Mouse (Mus musculus): ENCODE measurements at regions not wholly inside any gene's neighbourhood (a gene's known extent, or its start where the extent isn't known, plus 50 kb on each side); places are given as distances from the start of the nearest gene placed in this dataset.

DNA sequence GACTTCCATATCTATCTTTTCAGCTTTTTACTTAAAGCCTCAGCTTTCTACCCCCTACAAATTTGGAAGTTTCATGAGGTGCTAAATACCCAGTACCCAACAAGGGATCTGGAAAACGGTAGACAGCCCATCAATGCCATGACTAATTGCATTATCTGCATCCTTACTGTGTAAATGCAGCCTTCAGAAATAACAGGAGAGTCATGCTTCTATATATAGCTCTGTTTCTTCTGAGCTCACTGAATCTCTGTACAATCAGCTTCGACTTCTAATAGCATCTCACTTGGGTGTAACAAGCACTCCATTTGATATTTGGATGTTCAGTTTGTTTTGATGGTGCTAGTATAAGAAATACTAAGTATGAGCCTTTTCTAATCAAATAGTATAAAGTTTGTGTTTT, 120.7 kb downstream of the Tmsb4x start:
- Histone ChIP-seq H3K27ac (ENCODE audit: control insufficient read depth, insufficient read depth, low read depth, low read length, poor library complexity) (no peak overlapping the region), H3K4me1 (ENCODE audit: control insufficient read depth, insufficient read depth, low read length) (no peaks in the 10 kb centered on the region; the same call in 1 of the 2 replicates), H3K4me3 (replicated peaks; ENCODE audit: control insufficient read depth, low read depth, low read length) (no peak overlapping the region)
- TF ChIP-seq POLR2A (IDR thresholded peaks at IDR 0.05; ENCODE audit: borderline replicate concordance, control insufficient read depth, low read depth, low read length), result no peak
- TF ChIP-seq CTCF (IDR thresholded peaks at IDR 0.05; ENCODE audit: control insufficient read depth, insufficient read depth, low read length), result no peak
- WGBS, result 15% methylated on average over 2 of the region's 2 CpGs

DNA sequence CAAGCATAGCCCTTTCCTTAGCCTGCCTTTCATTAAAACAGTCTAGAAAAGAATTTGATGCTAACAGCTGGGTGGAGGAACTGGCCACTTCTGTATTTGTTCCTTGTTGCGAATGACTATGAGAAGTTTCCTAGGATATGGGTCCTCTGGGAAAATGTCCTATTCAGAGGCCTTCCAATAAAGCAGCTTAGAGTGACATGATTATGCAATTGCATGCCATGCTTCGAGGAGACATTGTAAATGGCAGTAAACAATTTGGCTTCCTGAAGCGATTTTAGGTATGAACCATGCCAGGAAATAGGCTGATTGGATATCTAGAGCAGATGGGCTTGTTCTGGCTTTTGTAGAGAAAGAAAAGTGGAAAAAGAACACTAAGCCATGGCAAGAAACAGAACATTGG, 128.3 kb downstream of the Tmsb4x start:
- no peak for TF ChIP-seq CTCF (IDR thresholded peaks at IDR 0.05; ENCODE audit: control insufficient read depth, insufficient read depth, low read length)
- TF ChIP-seq POLR2A (IDR thresholded peaks at IDR 0.05; ENCODE audit: borderline replicate concordance, control insufficient read depth, low read depth, low read length), result no peak
- 62% methylated on average over 3 of the region's 3 CpGs for WGBS
- Histone ChIP-seq H3K4me3 (replicated peaks; ENCODE audit: control insufficient read depth, low read depth, low read length) (no peak overlapping the region), H3K4me1 (ENCODE audit: control insufficient read depth, insufficient read depth, low read length) (no peaks in the 10 kb centered on the region), H3K27ac (ENCODE audit: control insufficient read depth, insufficient read depth, low read depth, low read length, poor library complexity) (no peak overlapping the region)

GRCm38 (mm10) chrX:167069075-167069474, 140.0 kb downstream of the Tmsb4x start:
- H3K4me3 ChIP-seq (replicated peaks; ENCODE audit: control insufficient read depth, low read depth, low read length), result no peak overlapping the region
- 67% methylated on average over 2 of the region's 2 CpGs for WGBS
- H3K4me1 ChIP-seq (ENCODE audit: control insufficient read depth, insufficient read depth, low read length), result no peaks in the 10 kb centered on the region; the same call in 1 of the 2 replicates
- no peak for TF ChIP-seq POLR2A (IDR thresholded peaks at IDR 0.05; ENCODE audit: borderline replicate concordance, control insufficient read depth, low read depth, low read length)
- TF ChIP-seq CTCF (IDR thresholded peaks at IDR 0.05; ENCODE audit: control insufficient read depth, insufficient read depth, low read length), result no peak
- H3K27ac ChIP-seq (ENCODE audit: control insufficient read depth, insufficient read depth, low read depth, low read length, poor library complexity), result no peak overlapping the region

DNA sequence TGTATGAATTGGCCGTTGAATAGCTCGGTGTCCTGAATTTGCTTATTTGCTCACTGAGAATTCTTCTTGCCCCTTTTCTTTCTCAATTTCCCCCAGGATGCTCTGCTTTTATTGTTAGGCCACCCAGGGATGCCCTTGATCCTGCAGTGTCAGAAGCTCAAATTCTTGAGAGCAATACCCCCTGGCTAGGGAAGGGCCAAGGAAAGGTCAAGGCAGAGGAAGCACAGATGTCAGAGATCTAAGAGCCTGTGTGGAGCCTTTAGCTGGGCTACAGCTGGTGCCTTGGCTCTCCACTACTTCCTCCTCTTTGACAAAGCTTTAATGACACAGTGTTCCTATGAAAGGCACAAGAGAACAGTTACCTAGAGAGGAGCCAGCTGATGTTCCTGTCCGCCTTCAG, 141.2 kb downstream of the Tmsb4x start:
- H3K27ac ChIP-seq (ENCODE audit: control insufficient read depth, insufficient read depth, low read depth, low read length, poor library complexity), result no peak overlapping the region
- WGBS, result 71% methylated on average over 3 of the region's 3 CpGs
- no peak for TF ChIP-seq POLR2A (IDR thresholded peaks at IDR 0.05; ENCODE audit: borderline replicate concordance, control insufficient read depth, low read depth, low read length)
- no peak for TF ChIP-seq CTCF (IDR thresholded peaks at IDR 0.05; ENCODE audit: control insufficient read depth, insufficient read depth, low read length)
- H3K4me1 ChIP-seq (ENCODE audit: control insufficient read depth, insufficient read depth, low read length), result no peaks in the 10 kb centered on the region; the same call in 1 of the 2 replicates
- no peak overlapping the region for H3K4me3 ChIP-seq (replicated peaks; ENCODE audit: control insufficient read depth, low read depth, low read length)

DNA sequence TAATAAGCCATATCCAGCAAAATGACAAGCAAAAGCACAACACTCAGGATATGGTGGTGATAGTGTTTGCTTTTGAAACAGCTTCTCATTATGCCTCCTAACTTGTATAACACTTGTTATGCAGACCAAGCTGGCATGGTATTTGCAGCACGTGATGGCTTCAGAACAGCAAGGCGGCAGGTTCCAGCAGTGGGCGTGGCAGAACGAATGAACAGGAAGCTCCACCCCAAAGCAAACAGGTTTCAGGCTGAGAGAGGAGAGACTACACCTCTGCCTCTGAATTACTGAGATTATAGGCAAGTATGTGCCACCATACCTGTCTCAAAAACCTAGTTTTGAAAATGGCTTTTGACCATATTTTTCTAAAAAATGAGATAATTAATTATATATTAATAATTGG, 145.2 kb downstream of the Tmsb4x start:
- TF ChIP-seq POLR2A (IDR thresholded peaks at IDR 0.05; ENCODE audit: borderline replicate concordance, control insufficient read depth, low read depth, low read length) (no peak), CTCF (IDR thresholded peaks at IDR 0.05; ENCODE audit: control insufficient read depth, insufficient read depth, low read length) (no peak)
- Histone ChIP-seq H3K4me3 (replicated peaks; ENCODE audit: control insufficient read depth, low read depth, low read length) (no peak overlapping the region), H3K4me1 (ENCODE audit: control insufficient read depth, insufficient read depth, low read length) (no peaks in the 10 kb centered on the region; the same call in 1 of the 2 replicates), H3K27ac (ENCODE audit: control insufficient read depth, insufficient read depth, low read depth, low read length, poor library complexity) (no peak overlapping the region; the same call in 1 of the 2 replicates)
- 37% methylated on average over 4 of the region's 4 CpGs for WGBS

- 80% methylated on average over 10 of the region's 10 CpGs for WGBS
- H3K27ac ChIP-seq (ENCODE audit: control insufficient read depth, insufficient read depth, low read depth, low read length, poor library complexity), result no peak overlapping the region
- no peaks in the 10 kb centered on the region; the same call in 1 of the 2 replicates for H3K4me1 ChIP-seq (ENCODE audit: control insufficient read depth, insufficient read depth, low read length)
- no peak overlapping the region for H3K4me3 ChIP-seq (replicated peaks; ENCODE audit: control insufficient read depth, low read depth, low read length)
- TF ChIP-seq POLR2A (IDR thresholded peaks at IDR 0.05; ENCODE audit: borderline replicate concordance, control insufficient read depth, low read depth, low read length) (no peak), CTCF (IDR thresholded peaks at IDR 0.05; ENCODE audit: control insufficient read depth, insufficient read depth, low read length) (no peak)
Measured at GRCm38 (mm10) chrX:167052456-167052855, 156.7 kb downstream of the Tmsb4x start.

- no peak for TF ChIP-seq CTCF (IDR thresholded peaks at IDR 0.05; ENCODE audit: control insufficient read depth, insufficient read depth, low read length)
- no peak for TF ChIP-seq POLR2A (IDR thresholded peaks at IDR 0.05; ENCODE audit: borderline replicate concordance, control insufficient read depth, low read depth, low read length)
- WGBS, result 46% methylated on average over 4 of the region's 4 CpGs
- Histone ChIP-seq H3K4me3 (replicated peaks; ENCODE audit: control insufficient read depth, low read depth, low read length) (no peak overlapping the region), H3K4me1 (ENCODE audit: control insufficient read depth, insufficient read depth, low read length) (no peaks in the 10 kb centered on the region; the same call in 1 of the 2 replicates), H3K27ac (ENCODE audit: control insufficient read depth, insufficient read depth, low read depth, low read length, poor library complexity) (no peak overlapping the region)
Measured at GRCm38 (mm10) chrX:167050066-167050465, 159.0 kb downstream of the Tmsb4x start.

DNA sequence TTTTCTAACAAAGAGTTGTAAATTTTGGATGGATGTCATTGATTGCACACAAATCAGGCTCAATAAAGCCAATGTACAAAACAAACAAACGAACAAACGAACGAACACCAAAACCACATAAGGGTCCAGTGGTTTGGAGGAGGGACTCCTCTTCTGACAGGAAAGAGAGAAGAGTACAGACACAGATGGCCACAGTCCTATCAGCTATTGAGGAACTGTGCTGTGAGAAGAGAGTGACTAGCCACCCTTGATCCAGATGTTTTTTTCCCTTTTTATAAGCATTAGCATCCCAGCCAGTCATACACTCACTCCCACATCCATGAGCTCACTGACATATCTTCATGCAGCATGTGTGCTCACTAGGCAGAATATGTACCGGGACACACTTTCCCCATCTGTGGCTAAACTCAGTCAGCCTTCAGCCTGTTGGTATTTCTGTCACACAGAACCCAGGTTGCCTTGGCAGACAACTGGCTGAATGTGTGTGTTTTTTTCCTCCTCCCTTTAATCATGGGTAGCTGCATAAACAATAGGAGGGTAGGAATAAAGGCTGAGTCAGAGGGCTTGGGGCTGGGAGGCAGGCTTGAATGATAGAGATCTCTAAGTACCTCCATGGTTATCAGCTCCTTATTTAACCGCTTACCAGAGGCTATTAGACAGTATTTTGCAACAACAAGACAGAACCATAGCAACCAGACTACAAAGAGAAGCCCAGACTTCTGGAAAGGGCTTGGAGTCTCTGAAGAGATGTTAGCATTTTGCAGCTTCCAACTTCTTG, 159.7 kb downstream of the Tmsb4x start:
- Histone ChIP-seq H3K4me3 (replicated peaks; ENCODE audit: control insufficient read depth, low read depth, low read length) (no peak overlapping the region), H3K4me1 (ENCODE audit: control insufficient read depth, insufficient read depth, low read length) (no peaks in the 10 kb centered on the region; the same call in 1 of the 2 replicates), H3K27ac (ENCODE audit: control insufficient read depth, insufficient read depth, low read depth, low read length, poor library complexity) (no peak overlapping the region; the same call in 1 of the 2 replicates)
- 27% methylated on average over 5 of the region's 5 CpGs for WGBS
- no peak for TF ChIP-seq POLR2A (IDR thresholded peaks at IDR 0.05; ENCODE audit: borderline replicate concordance, control insufficient read depth, low read depth, low read length)
- TF ChIP-seq CTCF (IDR thresholded peaks at IDR 0.05; ENCODE audit: control insufficient read depth, insufficient read depth, low read length), result no peak
